Mouse (Mus musculus): ENCODE data around the gene Coa7.

The Coa7 gene

GRCm38 (mm10) chr4:108383183-108383714, 55.3 kb downstream of the Coa7 start, which contains the start of gene Shisal2a:
Gene Shisal2a, minus strand, starts transcription at chr4:108383349.
- DNase-seq (ENCODE audit: low spot score in 2 of 2): no peak

DNA sequence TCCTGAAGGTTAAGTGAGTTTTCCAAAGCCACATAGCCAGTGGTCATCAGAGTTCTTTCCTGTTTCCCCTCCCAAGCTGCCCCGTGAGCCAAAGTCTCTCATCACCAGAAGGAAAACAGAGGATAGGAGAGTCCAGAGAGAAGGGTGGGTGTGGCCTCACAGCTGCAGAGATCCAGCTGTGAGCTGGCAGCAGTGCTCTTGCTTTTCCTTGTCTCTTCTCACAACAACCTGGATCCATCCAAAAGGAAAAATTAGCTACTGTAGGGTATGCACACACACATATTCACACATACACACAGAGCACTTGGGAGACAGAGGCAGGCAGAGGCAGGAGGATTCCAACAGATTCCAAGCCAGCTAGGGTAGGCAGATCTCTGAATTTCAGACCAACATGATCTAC, 58.1 kb downstream of the Coa7 start:
- DNase-seq (ENCODE audit: low spot score in 2 of 2): no peak

DNA sequence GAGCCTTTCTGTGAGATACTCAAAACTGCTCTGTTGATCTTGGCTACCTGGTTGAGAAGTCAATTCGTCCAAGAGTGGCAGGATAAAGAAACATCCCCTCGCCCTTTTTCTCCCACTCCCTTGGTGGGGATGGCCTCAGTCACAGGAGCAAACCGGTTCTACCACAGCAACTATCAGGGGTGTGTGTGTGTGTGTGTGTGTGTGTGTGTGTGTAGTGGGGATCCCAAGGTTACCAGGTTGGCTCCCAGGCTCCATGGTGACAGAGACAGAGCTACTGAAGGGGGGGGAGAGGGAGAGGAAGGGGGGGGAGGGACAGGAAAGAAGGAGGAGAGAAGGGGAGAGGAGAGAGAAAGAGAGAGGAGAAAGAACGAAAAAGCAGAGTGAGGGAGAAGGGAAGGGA, 59.2 kb downstream of the Coa7 start:
- no peak for DNase-seq (ENCODE audit: low spot score in 2 of 2)

- DNase-seq (ENCODE audit: low spot score in 2 of 2): peak; percentile 62 to 76
These were observed 59.8 kb downstream of the Coa7 start for GRCm38 (mm10) chr4:108387681-108388253.

DNA sequence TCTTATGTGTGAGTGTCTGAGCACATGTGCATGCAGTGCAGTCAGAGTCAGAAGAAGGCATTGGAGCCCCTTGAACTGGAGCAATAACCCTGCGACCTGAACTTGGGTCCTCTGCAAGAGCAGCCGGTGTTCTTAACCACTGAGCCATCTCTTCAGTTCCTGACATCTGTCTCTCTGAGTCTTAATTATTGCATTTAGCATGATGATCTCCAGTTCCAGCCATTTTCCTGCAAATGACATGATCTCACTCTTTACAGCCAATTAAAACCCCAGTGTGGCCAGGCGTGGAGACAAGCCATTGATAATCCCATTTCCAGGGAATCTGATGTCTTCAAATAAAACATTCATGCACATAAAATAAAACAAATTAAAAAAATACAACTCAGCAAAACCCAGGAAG, 60.8 kb downstream of the Coa7 start:
- no peak for DNase-seq (ENCODE audit: low spot score in 2 of 2)

DNA sequence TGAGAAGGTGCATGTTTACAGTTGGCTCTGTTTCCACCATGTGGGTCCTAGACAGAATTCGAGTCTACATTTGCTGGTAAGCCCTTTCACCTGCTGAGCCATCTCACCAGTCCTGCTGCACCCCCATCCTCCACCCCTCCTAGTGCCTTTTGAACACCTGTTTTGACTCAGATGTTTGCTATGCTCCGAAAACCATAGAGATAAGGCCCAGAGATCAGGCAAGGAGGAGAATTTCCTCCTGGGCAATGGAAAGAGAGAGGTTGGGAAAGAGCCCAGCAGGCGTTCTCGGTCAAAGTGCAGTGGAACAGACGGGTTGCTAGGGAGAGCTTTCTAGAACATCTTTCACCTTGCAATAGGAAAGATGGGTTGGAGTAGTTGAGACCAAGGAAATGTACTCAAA, 63.2 kb downstream of the Coa7 start:
- DNase-seq (ENCODE audit: low spot score in 2 of 2): no peak
